8 mouse cellular contexts compared by ENCODE assay signal in the genomic region with DNA sequence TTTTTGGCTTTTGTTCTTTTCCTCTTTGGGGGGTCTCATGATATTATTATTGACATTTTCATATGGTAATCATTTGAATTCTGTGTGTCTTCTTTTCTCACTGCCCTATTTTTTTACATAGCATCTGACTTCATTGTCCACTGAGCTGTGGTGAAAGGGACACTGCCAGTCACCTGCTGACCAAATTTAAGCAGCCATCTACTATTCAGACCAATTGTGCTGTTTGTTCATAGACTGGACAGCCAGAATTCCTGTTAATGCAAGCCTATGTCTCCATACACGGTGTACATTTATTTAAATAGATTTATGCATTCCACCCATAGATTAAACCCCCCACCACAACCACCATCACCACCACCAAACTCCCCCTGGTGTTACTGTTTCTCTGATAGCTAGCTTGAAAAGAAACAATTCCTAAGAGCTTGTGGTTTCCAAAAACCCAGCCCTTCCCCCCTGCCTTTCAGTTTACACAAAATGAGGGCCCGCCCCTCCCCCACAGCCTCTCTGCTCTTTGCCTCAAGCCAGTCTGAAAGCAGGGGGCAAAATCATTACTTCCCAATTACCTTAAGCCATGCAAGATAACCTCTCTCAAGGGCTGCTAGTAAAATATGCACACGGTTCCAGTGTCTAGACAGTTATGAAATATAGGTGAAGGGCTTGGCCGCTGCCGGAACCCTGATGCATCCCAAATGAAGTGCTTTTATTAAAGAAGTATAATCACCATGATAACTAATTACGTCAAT.
DNase-seq lines count a peak whose midpoint lies in the region; ATAC-seq and TF ChIP-seq lines count a peak whose summit lies in the region.

No protein-coding gene starts in this region.

- H3K4me1 ChIP-seq in embryonic facial prominence, embryonic 14.5 days (ENCODE audit: control insufficient read depth, insufficient read depth, low read length) = peaks cover 24% of the 10 kb centered on the region
- 0 out of 2 replicates have a peak, but pooled peaks cover 2% of the 10 kb centered on the region for H3K4me1 ChIP-seq in kidney, postnatal 0 days (replicated peaks; ENCODE audit: insufficient read depth, low read length)
- peaks cover 19% of the 10 kb centered on the region for H3K4me1 ChIP-seq in neural tube, embryonic 11.5 days (ENCODE audit: control insufficient read depth, insufficient read depth, low read length)

- H3K9ac ChIP-seq in embryonic facial prominence, embryonic 14.5 days (ENCODE audit: low read depth, low read length) = no peak overlapping the region
- no peak overlapping the region for H3K9ac ChIP-seq in kidney, postnatal 0 days (ENCODE audit: low read depth, low read length)
- H3K9ac ChIP-seq in neural tube, embryonic 11.5 days (ENCODE audit: low read length) = no peak overlapping the region; the same call in 1 of the 2 replicates

- 0 out of 2 replicates have a peak, but pooled peaks have one; percentile 9 for ATAC-seq in embryonic facial prominence, embryonic 14.5 days (ENCODE audit: low read depth)
- ATAC-seq in kidney, postnatal 0 days (replicated peaks; ENCODE audit: low FRiP score, low read depth) = no peak
- ATAC-seq in neural tube, embryonic 11.5 days (ENCODE audit: insufficient read depth, low FRiP score, low TSS enrichment) = peak; percentile 75

- no peaks in the 10 kb centered on the region for H3K9me3 ChIP-seq in embryonic facial prominence, embryonic 14.5 days (ENCODE audit: control insufficient read depth, low read length)
- H3K9me3 ChIP-seq in kidney, postnatal 0 days (replicated peaks; ENCODE audit: low read length) = no peaks in the 10 kb centered on the region
- no peaks in the 10 kb centered on the region for H3K9me3 ChIP-seq in neural tube, embryonic 11.5 days (ENCODE audit: control insufficient read depth, low read length)

- peak; percentile 8 for DNase-seq in 416B (ENCODE audit: low read depth)
- peak; percentile 33 for DNase-seq in NIH3T3 (ENCODE audit: low read depth)
- DNase-seq in embryonic facial prominence, embryonic 14.5 days (ENCODE audit: low spot score) = peak; percentile 46
- no peak for DNase-seq in kidney, postnatal 0 days (ENCODE audit: low spot score)
- peak; percentile 69 for DNase-seq in neural tube, embryonic 11.5 days (ENCODE audit: low spot score)
- no peak for DNase-seq in adipocyte (ENCODE audit: low spot score)
- DNase-seq in left cerebral cortex, adult 9 months (ENCODE audit: low spot score in 2 of 2) = no peak
- no peak for DNase-seq in ovary, adult 18-20 months (ENCODE audit: low spot score)

- 34% methylated on average over 6 of the region's 6 CpGs for WGBS in embryonic facial prominence, embryonic 14.5 days
- WGBS in kidney, postnatal 0 days = 49% methylated on average over 6 of the region's 6 CpGs
- WGBS in neural tube, embryonic 11.5 days = 28% methylated on average over 6 of the region's 6 CpGs

- H3K36me3 ChIP-seq in embryonic facial prominence, embryonic 14.5 days (ENCODE audit: control insufficient read depth, insufficient read depth, low read length) = no peaks in the 10 kb centered on the region
- H3K36me3 ChIP-seq in kidney, postnatal 0 days (ENCODE audit: insufficient read depth, low read length) = no peaks in the 10 kb centered on the region
- H3K36me3 ChIP-seq in neural tube, embryonic 11.5 days (ENCODE audit: control insufficient read depth, insufficient read depth, low read length) = no peaks in the 10 kb centered on the region

- peak overlapping the region; percentile 33 for H3K4me3 ChIP-seq in embryonic facial prominence, embryonic 14.5 days (ENCODE audit: low read depth, low read length)
- H3K4me3 ChIP-seq in kidney, postnatal 0 days (replicated peaks; ENCODE audit: low read depth, low read length) = no peak overlapping the region
- H3K4me3 ChIP-seq in neural tube, embryonic 11.5 days (ENCODE audit: low read depth, low read length) = peak overlapping the region; percentile 28

- H3K4me2 ChIP-seq in embryonic facial prominence, embryonic 14.5 days (ENCODE audit: low read depth, low read length) = peak overlapping the region; percentile 57
- H3K4me2 ChIP-seq in kidney, postnatal 0 days (ENCODE audit: low read length) = peak overlapping the region; percentile 47
- H3K4me2 ChIP-seq in neural tube, embryonic 11.5 days (ENCODE audit: low read depth) = peak overlapping the region; percentile 55

- no peaks in the 10 kb centered on the region for H3K27me3 ChIP-seq in embryonic facial prominence, embryonic 14.5 days (replicated peaks; ENCODE audit: control insufficient read depth, insufficient read depth, low read length)
- H3K27me3 ChIP-seq in kidney, postnatal 0 days (ENCODE audit: insufficient read depth, low read length) = no peaks in the 10 kb centered on the region
- no peaks in the 10 kb centered on the region for H3K27me3 ChIP-seq in neural tube, embryonic 11.5 days (ENCODE audit: control insufficient read depth, insufficient read depth, low read length)

- TF ChIP-seq CTCF in kidney, postnatal 0 days (IDR thresholded peaks at IDR 0.05; ENCODE audit: low read depth) = no peak

- H3K27ac ChIP-seq in embryonic facial prominence, embryonic 14.5 days (replicated peaks; ENCODE audit: low read depth, low read length) = no peak overlapping the region
- H3K27ac ChIP-seq in kidney, postnatal 0 days = no peak overlapping the region
- peak overlapping the region; percentile 84; the same call in 1 of the 2 replicates for H3K27ac ChIP-seq in neural tube, embryonic 11.5 days (ENCODE audit: low read depth, low read length)

Comparison
In these comparisons a context has a peak if more than half of its experiments do, and no peak if none do; other contexts are left out.
1. DNase-seq: peak in 416B (single experiment), NIH3T3 (single experiment), embryonic facial prominence, embryonic 14.5 days (single experiment) and neural tube, embryonic 11.5 days (single experiment); none in kidney, postnatal 0 days (single experiment), adipocyte (single experiment), left cerebral cortex, adult 9 months (0 of 2) and ovary, adult 18-20 months (single experiment).
2. Peak in every context shown above with its lines, with median percentiles within 50 percentile points of each other: H3K4me2 ChIP-seq.